Mouse (Mus musculus) mesoderm, embryonic 11.5 days (tissue): ENCODE data around the gene 6430571L13Rik.
A peak's percentile ranks its signal among the peaks of the same experiment; 100 is the strongest.

Source experiments
- DNase-seq: peaks from one replicate; pipeline ENCODE4 v3.0.0-alpha.2; 2012; ENCODE audit warnings: low read depth, low spot score

6430571L13Rik gene

DNA sequence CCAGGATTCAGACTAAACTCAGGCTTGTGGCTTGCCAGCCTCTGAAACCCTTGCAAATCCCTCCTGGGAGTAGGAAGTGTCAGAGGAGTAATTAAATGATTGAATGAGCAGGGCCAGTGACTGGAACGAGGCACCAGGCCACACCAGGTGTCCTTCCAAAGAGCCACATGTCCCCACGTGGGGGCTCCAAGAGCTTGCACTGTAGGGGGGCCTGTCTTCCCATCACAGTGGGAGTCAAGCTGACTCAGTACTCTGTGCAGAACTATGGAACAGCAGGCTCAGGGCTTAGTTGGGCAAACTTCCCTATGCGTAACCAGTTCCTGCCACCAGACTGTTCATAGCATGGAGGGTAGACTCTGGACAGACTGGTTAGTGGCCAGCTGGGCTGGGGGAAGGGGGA is 44.0 kb downstream of the 6430571L13Rik start:
- no peak for DNase-seq

DNA sequence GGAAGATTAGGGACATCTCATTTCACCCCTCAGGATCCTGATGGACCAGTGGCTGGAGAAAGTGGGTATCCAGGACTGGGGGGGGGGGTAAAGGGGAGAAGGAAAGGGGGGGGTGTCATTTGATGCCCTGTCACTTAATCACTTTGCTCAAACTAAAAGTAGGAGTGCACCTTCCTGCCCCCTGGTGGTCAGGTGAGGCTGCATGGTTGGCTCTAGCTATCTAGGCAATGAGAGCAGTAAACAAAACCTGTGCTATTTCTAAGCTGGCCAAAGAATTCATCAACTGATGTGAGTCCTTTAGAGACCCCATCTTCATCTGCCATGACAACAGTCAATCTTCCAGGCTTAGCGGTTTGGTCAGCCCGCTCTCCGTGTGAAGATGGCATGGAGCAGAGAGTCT is 46.3 kb downstream of the 6430571L13Rik start:
- DNase-seq: no peak

DNA sequence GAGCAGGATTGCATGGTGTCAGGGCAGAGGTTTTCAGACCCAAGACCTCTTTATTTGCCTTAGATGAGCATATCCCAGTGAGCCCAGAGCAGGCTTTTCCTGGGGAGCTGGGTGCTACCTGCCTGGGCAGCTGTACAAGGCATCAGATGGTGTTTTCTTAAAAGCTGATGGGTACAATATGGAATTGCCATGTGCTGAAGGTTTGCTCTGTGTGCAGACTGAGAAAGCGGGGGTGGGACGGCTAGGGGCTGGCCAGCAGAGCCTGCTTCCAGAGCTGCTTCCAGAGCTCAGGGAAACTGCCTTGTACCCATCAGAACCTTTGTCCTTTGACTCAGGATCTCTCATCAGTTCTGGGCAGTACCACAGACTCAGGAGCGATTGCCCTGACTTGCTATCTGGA is 47.3 kb downstream of the 6430571L13Rik start:
- no peak for DNase-seq

DNA sequence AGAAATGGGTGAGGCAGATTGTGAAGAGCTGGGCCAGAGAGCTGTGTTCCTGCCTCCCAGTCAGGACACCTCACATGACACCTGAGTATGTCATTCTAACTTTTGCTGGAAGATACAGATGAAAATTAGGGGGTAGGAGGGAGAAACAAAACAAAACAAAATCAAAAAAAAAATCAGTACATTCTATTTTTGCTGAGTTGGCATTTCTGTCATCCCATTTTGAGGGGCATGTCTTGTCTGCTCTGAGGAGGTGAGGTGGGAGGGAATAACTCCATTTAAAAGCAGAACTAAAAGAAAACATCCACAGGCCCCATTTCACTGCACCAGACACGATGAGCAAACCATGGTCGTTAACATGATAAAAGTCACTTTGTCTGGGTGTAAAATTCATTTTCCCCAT is 47.9 kb downstream of the 6430571L13Rik start:
- no peak for DNase-seq

DNA sequence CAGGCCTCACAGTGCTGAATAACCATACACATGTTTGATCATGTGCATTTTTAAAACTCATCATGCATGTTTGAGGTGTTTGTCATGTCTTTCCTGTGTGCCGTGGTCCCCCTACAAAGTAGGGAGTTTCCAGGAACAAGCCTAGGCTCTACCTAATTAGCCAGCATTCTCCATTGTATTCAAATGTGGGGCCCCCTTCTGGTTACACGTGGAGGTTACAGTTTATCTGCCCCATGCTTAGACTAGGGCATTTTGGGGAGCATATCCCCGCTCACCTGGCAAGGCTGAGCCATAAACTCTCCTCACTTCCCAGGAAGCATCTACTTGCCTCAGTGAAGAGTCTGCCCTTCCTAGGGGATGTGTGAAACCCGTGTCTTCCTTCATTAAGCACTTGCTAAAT is 56.0 kb downstream of the 6430571L13Rik start:
- DNase-seq: no peak

DNA sequence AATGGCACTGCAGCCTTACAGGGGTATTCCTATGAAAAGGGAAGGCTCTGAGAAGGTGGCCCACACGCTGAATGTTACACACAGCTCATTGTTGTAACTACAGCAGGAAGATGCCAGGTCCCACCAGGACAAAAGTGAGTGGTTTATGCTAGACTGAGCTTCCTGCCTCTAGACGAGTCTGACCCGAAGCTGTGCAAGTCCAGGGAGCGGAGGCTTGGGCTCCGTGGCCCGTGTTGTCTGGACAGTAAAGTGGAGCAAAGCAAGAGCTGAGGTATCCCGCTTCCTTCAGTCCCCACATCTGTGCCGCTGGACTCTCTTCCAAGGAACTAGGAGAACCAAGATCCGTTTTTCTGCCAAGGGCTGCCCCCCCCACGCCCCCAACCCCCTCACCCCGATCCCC is 58.6 kb downstream of the 6430571L13Rik start:
- DNase-seq: no peak

DNA sequence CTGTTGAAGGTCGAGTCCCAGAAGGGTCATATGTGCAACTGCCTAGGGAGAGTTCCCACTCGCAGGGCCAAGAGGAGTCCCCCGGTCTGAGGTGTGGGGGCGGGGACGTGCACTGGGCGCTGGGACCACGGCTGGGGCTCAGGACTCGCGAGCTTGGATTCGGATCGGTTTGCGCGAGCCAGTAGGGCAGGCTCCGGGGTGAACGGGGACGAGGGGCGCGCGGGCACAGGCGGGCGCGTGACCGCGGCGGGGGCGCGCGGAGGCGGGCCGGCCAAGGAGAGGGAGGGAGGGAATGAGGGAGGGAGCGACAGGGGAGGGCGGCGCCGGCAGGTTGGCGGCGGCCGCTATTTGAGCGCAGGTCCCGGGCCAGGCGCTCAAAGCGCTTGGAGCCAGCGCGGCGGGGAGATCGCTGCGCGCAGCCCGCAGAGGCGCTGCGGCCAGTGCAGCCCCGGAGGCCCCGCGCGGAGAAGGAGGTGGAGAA is 59.1 kb downstream of the 6430571L13Rik start, which contains the start of gene Cacna2d2:
Gene Cacna2d2 (plus strand): TSS at position 122 of the 481 bp plus-strand sequence.
- DNase-seq: peak; percentile 42

DNA sequence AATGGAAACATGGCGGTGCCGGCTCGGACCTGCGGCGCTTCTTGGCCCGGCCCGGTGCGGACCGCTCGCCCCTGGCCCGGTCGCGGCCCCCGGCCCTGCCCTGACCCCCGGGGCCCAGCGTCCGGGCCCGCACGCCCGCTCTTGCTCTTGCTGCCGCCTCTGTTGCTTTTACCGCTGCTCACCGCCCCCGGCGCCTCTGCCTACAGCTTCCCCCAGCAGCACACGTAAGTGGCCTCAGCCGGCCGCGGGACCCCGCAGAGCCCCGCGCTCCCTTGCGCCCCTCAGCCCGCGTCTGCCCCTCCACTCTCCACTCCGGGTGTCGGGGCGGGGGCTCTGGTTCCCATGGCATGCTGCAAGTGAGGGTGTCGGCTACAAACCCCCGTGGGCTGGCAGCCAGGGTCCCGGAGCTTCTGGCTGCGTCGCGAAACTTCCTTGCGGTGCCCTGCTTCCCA is 59.7 kb downstream of the 6430571L13Rik start:
- no peak for DNase-seq

DNA sequence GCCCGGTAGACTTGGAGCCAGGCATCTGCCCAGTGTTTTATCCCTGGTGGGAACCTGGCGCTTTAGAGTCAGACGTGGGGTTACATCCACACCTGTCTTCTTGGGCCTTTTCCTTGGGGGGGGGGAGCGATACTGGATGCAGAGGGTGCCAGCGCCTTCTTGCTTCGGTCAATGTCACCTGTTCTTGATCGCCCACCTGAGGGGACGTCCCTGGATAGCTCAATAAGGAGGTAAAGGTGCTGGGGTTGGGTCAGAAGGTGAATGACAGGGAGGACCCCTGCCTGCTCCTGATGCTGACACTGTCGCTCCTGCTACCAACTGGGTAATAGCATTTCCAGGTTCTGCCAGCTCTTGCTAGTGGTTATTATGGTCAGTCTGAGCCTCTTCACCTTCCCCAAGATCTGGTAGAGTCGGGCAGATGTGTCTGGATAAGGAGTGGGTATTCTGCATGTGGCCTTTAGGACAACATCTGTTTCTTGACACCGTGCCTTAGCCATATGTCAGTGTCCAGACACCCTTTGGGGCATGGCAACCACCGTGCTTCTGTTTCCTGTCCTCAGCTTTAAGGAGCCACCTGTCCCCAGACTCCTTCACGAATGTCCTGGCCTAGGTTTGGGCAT is 60.4 kb downstream of the 6430571L13Rik start:
- DNase-seq: no peak
